Mouse (Mus musculus) gastrocnemius, postnatal 36 days (tissue): ENCODE data around the gene Akr7a5. TPM values are rescaled to one million over a fixed set of nuclear protein-coding genes. Genes with fewer than 3 reads are reported as not detected.

Experiments used
- DNase-seq, 2 experiments: peaks; one replicate each; pipeline ENCODE4 v3.0.0; 2022
- intact Hi-C: fragments of 180-260 bp; cut with DNase I; formaldehyde crosslinking; loops from one replicate; pipeline ENCODE4 v1.15.1; 2025
- total RNA-seq, 2 experiments: library from RNA; stranded (reverse); gene quantifications; 2 replicates each; pipeline ENCODE4 v1.2.3; 2021

The Akr7a5 gene
- total RNA-seq, 2 experiments from 2014 or later = 32.8 to 33.3 TPM

- intact Hi-C loops = no loop called here
- no peak for DNase-seq
Observed at GRCm38 (mm10) chr4:139292038-139292437, 18.5 kb upstream of the Akr7a5 start.

GRCm38 (mm10) chr4:139297566-139297965 lies 13.0 kb upstream of the Akr7a5 start:
- intact Hi-C loops = loop anchor here (5.0 kb wide), 1 partner anchor 40 kb away; no protein-coding TSS in a partner anchor
- peak in 1 of 2 experiments; percentile 38 for DNase-seq

GRCm38 (mm10) chr4:139298671-139299366 lies 11.7 kb upstream of the Akr7a5 start:
- no peak for DNase-seq
- intact Hi-C loops = loop anchor here (5.0 kb wide), 1 partner anchor 38 kb away; no protein-coding TSS in a partner anchor

- no peak for DNase-seq
- intact Hi-C loops = no loop called here
Observed at GRCm38 (mm10) chr4:139301780-139302179, 8.8 kb upstream of the Akr7a5 start.

GRCm38 (mm10) chr4:139302241-139302640 lies 8.3 kb upstream of the Akr7a5 start:
- intact Hi-C loops = no loop called here
- DNase-seq = no peak

- no peak for DNase-seq
Observed at GRCm38 (mm10) chr4:139305521-139305920, 5.0 kb upstream of the Akr7a5 start.

GRCm38 (mm10) chr4:139307916-139308315 lies 2.6 kb upstream of the Akr7a5 start:
- no peak for DNase-seq
- intact Hi-C loops = no loop called here

More at GRCm38 (mm10) chr4:139305521-139305920, 5.0 kb upstream of the Akr7a5 start:
- intact Hi-C loops = no loop called here

GRCm38 (mm10) chr4:139309651-139310050 lies 893 bp upstream of the Akr7a5 start:
- DNase-seq = no peak
- intact Hi-C loops = no loop called here

GRCm38 (mm10) chr4:139310899-139311701 lies 556 bp downstream of the Akr7a5 start:
- intact Hi-C loops = no loop called here
- DNase-seq = no peak

- intact Hi-C loops = no loop called here
- no peak for DNase-seq
Observed at GRCm38 (mm10) chr4:139311707-139312106, 1.2 kb downstream of the Akr7a5 start.

GRCm38 (mm10) chr4:139312632-139313031 lies 2.1 kb downstream of the Akr7a5 start:
- no peak for DNase-seq
- intact Hi-C loops = no loop called here

GRCm38 (mm10) chr4:139318449-139318848 lies 7.9 kb downstream of the Akr7a5 start:
- no peak for DNase-seq
- intact Hi-C loops = no loop called here

- intact Hi-C loops = no loop called here
- DNase-seq = no peak
Observed at GRCm38 (mm10) chr4:139319740-139320139, 9.2 kb downstream of the Akr7a5 start.

- intact Hi-C loops = no loop called here
- peak; percentile 32 to 53 for DNase-seq
Observed at GRCm38 (mm10) chr4:139330605-139331004, 20.1 kb downstream of the Akr7a5 start.

- intact Hi-C loops = loop anchor here (5.0 kb wide), 1 partner anchor 37 kb away; no protein-coding TSS in a partner anchor
- DNase-seq = no peak
Observed at GRCm38 (mm10) chr4:139334631-139335295, 24.2 kb downstream of the Akr7a5 start.

GRCm38 (mm10) chr4:139335507-139335906 lies 25.0 kb downstream of the Akr7a5 start:
- DNase-seq = no peak
- intact Hi-C loops = loop anchor here (5.0 kb wide), 1 partner anchor 38 kb away; no protein-coding TSS in a partner anchor

- peak; percentile 56 to 70 for DNase-seq
- intact Hi-C loops = loop anchor here (2.0 to 5.0 kb wide), 2 partner anchors 40 to 254 kb away; no protein-coding TSS in a partner anchor
Observed at GRCm38 (mm10) chr4:139336822-139337483, 26.4 kb downstream of the Akr7a5 start.

GRCm38 (mm10) chr4:139338145-139338544 lies 27.6 kb downstream of the Akr7a5 start:
- DNase-seq = no peak
- intact Hi-C loops = loop anchor here (5.0 kb wide), 1 partner anchor 41 kb away; no protein-coding TSS in a partner anchor

GRCm38 (mm10) chr4:139340835-139341234 lies 30.3 kb downstream of the Akr7a5 start:
- intact Hi-C loops = no loop called here
- no peak for DNase-seq

GRCm38 (mm10) chr4:139341556-139342233 lies 31.2 kb downstream of the Akr7a5 start:
- DNase-seq = no peak
- intact Hi-C loops = no loop called here
